Mouse (Mus musculus) intestine, embryonic 15.5 days (tissue): ENCODE data around the gene Tle1. TPM values are rescaled to one million over a fixed set of nuclear protein-coding genes. Genes with fewer than 3 reads are reported as not detected.

ENCODE experiments used
- ATAC-seq: fragments of 200-750 bp; cut with Nextera tagmentation; 2 replicates; pipeline ENCODE4 v1.8.0; 2017; ENCODE audit warnings: moderate TSS enrichment, moderate library complexity
- H3K27ac ChIP-seq: fragments of 300-500 bp; sonication (generic); 2 replicates; pipeline ENCODE4 v1.5.1; 2015; ENCODE audit warnings: mild to moderate bottlenecking, inconsistent platforms
- H3K27me3 ChIP-seq: fragments of 300-500 bp; sonication (generic); replicated peaks from 2 replicates; pipeline ENCODE4 v1.6.1; 2015; ENCODE audit warnings: inconsistent platforms
- H3K36me3 ChIP-seq: fragments of 300-500 bp; sonication (generic); 2 replicates; pipeline ENCODE4 v1.6.1; 2015; ENCODE audit warnings: inconsistent platforms
- H3K4me1 ChIP-seq: fragments of 300-500 bp; sonication (generic); replicated peaks from 2 replicates; pipeline ENCODE4 v1.6.1; 2015; ENCODE audit warnings: inconsistent platforms
- H3K4me2 ChIP-seq: fragments of 300-500 bp; sonication (generic); replicated peaks from 2 replicates; pipeline ENCODE4 v1.6.1; 2015; ENCODE audit warnings: mild to moderate bottlenecking, inconsistent platforms
- H3K4me3 ChIP-seq: fragments of 300-500 bp; sonication (generic); replicated peaks from 2 replicates; pipeline ENCODE4 v1.5.1; 2015; ENCODE audit warnings: inconsistent platforms
- H3K9ac ChIP-seq: fragments of 300-500 bp; sonication (generic); 2 replicates; pipeline ENCODE4 v1.6.1; 2015; ENCODE audit warnings: inconsistent platforms
- H3K9me3 ChIP-seq: fragments of 300-500 bp; sonication (generic); 2 replicates; pipeline ENCODE4 v1.6.1; 2016; ENCODE audit warnings: inconsistent platforms
- WGBS: fragments of 180-500 bp; shearing (Covaris S2); methylation state at CpG from one replicate; pipeline ENCODE4 v1.1.7; 2015; 5-methylcytosine and 5-hydroxymethylcytosine counted together
- polyA plus RNA-seq: library from polyadenylated mRNA; unstranded; fragments of >200 nt; fragmentation: Nextera tagmentation; extraction: Ambion mirVana; gene quantifications from 2 replicates; pipeline ENCODE4 v1.2.1, GENCODE M21; 2015

Tle1 gene
- 18.0 and 19.9 TPM in 2 replicates for polyA plus RNA-seq

DNA sequence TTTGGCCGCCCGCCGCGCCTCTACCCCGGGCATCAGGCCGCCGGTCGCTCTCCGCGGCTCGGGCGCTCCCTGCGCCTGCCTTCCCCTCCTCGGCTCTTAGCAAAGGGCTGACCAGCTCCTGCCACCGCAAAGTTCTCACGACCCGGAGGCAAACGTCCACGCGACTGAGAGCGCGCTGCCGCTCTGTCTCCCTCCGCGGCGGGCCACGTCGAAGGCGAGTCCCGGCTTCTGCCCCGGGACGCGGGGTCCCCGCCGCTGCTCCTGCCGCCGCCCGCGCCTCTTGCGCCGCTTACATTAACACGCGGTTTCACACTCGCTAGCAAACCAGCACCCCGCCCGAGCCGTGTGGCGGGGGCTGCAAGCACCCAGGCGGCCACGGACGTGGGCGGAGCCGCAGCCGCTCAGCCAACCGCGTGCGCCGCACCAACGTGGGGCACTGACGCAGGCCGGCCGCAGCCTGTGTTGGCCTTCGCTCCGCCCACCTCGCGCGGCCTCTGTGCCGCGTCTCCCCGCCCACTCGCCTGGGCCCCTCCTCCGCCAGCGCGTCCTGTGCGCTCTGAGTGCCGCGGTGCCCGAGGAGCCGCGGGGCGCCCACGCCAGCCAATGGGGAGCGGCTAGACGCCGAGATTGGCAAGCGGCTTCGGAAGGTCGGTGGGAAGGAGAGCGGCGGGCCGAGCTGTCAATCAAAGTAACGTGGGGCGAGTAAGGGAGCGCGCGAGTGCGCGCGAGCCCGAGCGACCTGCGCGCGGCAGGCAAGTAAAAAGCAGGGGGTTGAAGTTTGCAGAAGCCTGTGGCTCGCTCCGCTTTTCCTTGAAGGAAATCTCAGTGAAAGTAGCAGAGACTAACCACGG, at the start of gene Tle1:
Gene Tle1 (minus strand): TSS at position 361 of the 851 bp plus-strand sequence.
- H3K27me3 ChIP-seq, result no peaks in the 10 kb centered on the region
- H3K4me1 ChIP-seq, result peaks cover 8% of the 10 kb centered on the region
- H3K4me2 ChIP-seq, result peak within 1 kb of the TSS; percentile 83
- H3K4me3 ChIP-seq, result peak within 1 kb of the TSS; percentile 82
- under 1% methylated on average over 107 of the region's 107 CpGs for WGBS
- peak; percentile 97 for ATAC-seq
- no peaks in the 10 kb centered on the region for H3K36me3 ChIP-seq
- H3K27ac ChIP-seq, result peak within 1 kb of the TSS; percentile 96
- H3K9me3 ChIP-seq, result no peaks in the 10 kb centered on the region
- H3K9ac ChIP-seq, result peak within 1 kb of the TSS; percentile 81

DNA sequence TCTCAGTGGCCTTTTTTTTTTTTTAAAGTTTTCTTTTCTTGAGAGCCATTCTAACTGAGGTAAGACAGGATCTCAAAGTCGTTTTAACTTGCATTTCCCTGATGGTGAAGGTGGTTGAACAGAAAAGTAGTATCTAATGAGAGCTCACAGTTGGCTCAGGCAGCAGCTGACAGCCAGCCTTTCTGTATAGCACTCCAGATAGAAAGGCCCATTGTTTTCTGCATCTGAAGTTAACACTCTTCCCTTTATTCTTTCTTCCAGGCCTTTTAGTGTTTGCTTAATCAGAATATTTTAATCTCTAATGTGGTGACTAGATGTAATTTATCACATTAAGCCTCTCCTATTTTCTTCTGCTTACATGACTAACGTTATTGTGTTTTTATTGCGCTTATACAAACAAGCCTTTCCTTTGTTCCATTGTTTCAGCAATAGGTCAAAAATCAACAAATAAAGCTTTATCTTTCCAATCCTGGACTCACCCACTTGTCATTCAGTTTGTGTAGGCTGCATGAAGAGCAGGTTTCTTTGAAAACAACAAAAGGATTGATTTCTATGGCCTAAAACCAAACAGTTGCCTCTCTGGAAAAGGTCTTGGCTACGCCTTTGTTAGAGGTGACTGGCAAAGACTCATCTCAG, 33.0 kb upstream of the Tle1 start:
- no peaks in the 10 kb centered on the region for H3K36me3 ChIP-seq
- no peak overlapping the region for H3K9ac ChIP-seq
- no peaks in the 10 kb centered on the region for H3K9me3 ChIP-seq
- H3K4me1 ChIP-seq, result no peaks in the 10 kb centered on the region
- WGBS, result 56% methylated on average over 4 of the region's 4 CpGs
- no peak for ATAC-seq
- H3K27ac ChIP-seq, result no peak overlapping the region
- no peaks in the 10 kb centered on the region for H3K27me3 ChIP-seq
- H3K4me3 ChIP-seq, result no peak overlapping the region
- no peak overlapping the region for H3K4me2 ChIP-seq

DNA sequence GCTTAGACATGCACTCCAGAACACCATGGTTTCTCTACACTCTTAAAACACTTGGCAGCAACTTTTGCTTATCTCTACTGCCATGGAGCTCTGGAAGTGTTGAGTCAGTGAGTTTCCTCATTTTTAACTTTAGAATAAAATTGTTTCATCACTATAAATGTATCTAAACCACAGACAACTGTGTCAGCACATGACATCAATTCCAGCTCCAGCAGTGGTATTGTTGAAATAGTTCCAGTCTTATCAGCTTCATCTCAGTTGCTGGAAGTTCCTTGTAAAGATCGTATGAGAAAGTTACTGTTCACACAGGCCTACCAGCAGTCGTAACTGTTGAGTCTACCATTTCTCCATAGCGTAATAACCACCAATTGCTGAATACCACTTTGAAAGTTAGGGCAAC, 31.5 kb upstream of the Tle1 start:
- H3K27me3 ChIP-seq, result no peaks in the 10 kb centered on the region
- no peaks in the 10 kb centered on the region for H3K36me3 ChIP-seq
- no peaks in the 10 kb centered on the region for H3K4me1 ChIP-seq
- WGBS, result 67% methylated on average over 3 of the region's 3 CpGs
- H3K9ac ChIP-seq, result no peak overlapping the region
- H3K9me3 ChIP-seq, result no peaks in the 10 kb centered on the region
- no peak overlapping the region for H3K27ac ChIP-seq
- no peak for ATAC-seq
- H3K4me3 ChIP-seq, result no peak overlapping the region
- no peak overlapping the region for H3K4me2 ChIP-seq

DNA sequence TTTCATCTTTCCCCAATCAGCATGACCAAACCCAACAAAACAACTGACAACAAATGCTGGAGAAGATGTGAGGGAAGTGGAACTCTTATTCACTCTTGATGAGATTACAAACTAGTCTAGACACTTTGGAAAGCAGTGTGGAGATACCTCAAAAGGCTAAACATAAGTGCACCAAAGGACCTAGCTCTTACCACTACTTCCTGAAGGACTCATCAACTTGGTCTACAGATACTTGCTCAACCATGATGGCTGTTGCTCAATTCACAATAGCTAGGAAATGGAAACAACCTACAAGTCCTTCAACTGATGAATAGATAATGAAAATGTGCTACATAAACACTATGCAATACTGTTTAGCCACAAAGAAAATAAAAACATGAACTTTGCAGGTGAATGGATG, 30.1 kb upstream of the Tle1 start:
- H3K36me3 ChIP-seq, result no peaks in the 10 kb centered on the region
- no peak for ATAC-seq
- no peak overlapping the region for H3K4me2 ChIP-seq
- H3K9me3 ChIP-seq, result no peaks in the 10 kb centered on the region
- no peaks in the 10 kb centered on the region for H3K27me3 ChIP-seq
- no peak overlapping the region for H3K4me3 ChIP-seq
- no peaks in the 10 kb centered on the region for H3K4me1 ChIP-seq
- no peak overlapping the region for H3K27ac ChIP-seq
- H3K9ac ChIP-seq, result no peak overlapping the region

DNA sequence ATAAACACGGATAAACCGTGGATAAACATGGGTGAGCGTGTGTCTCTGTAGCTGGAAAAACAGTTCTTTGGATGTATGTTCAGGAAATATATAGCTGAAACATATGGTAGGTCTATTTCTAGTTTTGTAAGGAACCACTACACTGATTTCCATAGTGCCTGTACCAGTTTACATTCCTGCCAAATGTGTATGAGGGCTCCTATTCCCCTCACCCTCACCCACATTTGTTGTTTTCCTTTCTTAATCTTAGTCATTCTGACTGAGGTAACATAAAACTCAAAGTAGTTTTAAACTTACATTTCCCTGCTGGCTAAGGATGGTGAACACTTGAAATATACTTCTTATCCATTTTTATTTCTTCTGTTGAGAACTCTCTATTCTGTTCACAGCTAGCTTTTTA, 20.9 kb upstream of the Tle1 start:
- Histone ChIP-seq H3K9me3 (no peaks in the 10 kb centered on the region), H3K27ac (no peak overlapping the region), H3K36me3 (no peaks in the 10 kb centered on the region), H3K9ac (no peak overlapping the region), H3K27me3 (no peaks in the 10 kb centered on the region), H3K4me2 (no peak overlapping the region), H3K4me3 (no peak overlapping the region), H3K4me1 (no peaks in the 10 kb centered on the region)
- no peak for ATAC-seq
- WGBS, result 71% methylated on average over 3 of the region's 3 CpGs

DNA sequence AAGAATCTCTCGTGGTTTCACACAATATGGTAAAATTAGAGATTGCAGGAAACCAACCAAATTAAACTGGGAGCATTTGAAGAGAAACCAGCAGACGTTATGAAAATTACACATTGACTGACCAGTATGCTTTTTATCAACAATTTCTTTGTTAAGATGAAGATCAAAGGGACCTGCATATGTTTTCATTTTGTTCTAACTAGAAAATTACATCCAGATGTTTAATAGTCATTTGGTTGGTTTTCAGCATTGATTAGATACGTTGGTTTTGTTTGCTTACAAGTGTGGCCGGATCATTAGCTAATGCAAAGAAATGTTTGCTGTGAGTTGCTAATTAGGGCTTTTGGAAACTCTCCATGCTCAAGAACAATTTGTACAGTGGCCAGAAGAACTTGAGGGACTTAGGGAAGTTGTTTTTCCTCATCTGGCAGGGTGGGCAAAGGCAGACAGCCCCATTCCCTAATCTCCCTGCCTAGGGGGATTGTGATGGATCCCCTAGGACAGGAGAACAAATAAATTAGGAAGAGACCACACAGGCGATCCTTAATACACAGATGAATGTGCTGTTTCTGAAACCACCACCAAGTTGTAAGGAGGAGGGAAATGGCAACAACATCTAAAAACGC, 3.8 kb upstream of the Tle1 start:
- peaks cover 3% of the 10 kb centered on the region for H3K4me1 ChIP-seq
- H3K4me3 ChIP-seq, result no peak overlapping the region
- no peak for ATAC-seq
- no peak overlapping the region for H3K27ac ChIP-seq
- H3K9me3 ChIP-seq, result no peaks in the 10 kb centered on the region
- no peaks in the 10 kb centered on the region for H3K36me3 ChIP-seq
- no peaks in the 10 kb centered on the region for H3K27me3 ChIP-seq
- no peak overlapping the region; the same call in 1 of the 2 replicates for H3K4me2 ChIP-seq
- WGBS, result 43% methylated on average over 6 of the region's 6 CpGs
- no peak overlapping the region for H3K9ac ChIP-seq

DNA sequence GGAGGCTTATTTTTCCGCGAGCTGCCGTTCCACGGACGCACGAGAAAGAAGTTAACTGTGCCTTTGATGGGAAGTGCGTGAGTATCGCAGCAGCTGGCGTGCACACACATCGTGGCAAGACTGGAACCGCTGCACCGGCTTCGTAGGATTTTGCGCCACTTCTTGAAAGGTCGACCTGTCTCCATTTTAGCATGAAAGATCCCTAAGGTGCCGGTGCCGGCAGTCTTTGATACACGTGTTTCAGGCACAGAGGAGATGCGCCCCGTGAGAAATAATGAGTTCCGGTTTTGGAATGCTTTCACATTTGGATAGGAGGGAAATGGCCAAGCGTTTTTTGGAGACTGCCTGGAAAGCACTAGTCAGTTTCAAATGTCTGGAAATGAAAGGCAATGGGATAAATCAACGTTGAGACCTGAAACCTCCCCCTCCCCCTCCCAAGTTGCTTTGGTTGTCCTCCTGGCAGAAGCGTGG, 837 bp upstream of the Tle1 start:
- under 1% methylated on average over 24 of the region's 24 CpGs for WGBS
- Histone ChIP-seq H3K36me3 (no peaks in the 10 kb centered on the region), H3K4me2 (peak overlapping the region; percentile 83), H3K4me3 (peak overlapping the region; percentile 82), H3K27ac (peak overlapping the region; percentile 72), H3K9me3 (no peaks in the 10 kb centered on the region), H3K27me3 (no peaks in the 10 kb centered on the region), H3K9ac (peak overlapping the region; percentile 44), H3K4me1 (peaks cover 8% of the 10 kb centered on the region)
- peak; percentile 3 for ATAC-seq

DNA sequence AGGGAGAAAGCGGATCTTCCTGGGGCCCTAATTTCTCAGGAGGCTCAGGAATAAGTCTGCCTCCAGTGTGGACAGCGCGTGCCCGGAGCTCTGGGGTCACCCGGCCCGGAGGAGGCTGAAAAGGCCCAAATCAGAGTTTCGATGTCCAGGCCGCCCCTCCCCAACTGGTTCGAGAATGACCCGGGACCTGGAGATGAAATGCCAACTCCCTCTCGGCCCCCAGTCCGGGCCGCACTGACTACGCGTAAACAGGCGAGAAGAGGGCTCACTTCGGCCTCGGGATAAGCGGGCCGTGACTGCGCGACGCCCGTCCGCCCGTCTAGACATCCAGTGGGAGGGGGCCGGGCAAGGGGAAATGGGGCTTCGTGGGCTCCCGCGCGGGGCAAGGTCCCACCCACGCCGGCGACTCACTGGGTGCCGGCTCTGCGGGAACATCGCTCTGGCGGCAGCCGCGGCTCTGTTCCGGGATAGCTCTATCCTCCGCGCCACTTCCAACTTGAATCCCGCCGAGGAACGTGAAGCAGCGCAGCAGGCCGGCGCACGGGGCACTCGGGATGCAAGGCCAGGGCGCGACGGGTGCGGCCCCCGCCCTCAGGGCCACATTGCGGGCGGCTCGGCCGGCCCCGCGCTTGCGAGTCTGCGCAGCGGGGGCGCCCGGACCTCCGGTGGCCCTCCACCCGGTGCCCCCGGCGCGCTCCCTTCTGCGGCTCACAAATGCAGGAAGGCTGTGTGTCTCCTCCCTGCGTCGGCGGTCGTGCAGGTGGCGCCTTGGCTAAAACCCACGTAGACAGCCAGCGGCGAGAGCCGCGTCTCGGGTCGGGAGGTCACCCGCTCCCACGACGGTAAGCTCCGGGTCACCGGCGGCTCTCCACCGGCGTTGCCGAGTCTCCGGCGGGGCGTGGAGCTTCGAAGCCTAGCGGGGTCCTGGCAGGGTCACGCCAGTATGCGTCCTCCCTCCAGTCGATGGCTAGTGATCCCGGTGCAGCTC, 854 bp downstream of the Tle1 start:
- Histone ChIP-seq H3K4me1 (peaks cover 8% of the 10 kb centered on the region), H3K27me3 (no peaks in the 10 kb centered on the region), H3K27ac (peak overlapping the region; percentile 96), H3K9ac (peak overlapping the region; percentile 81), H3K9me3 (no peaks in the 10 kb centered on the region), H3K36me3 (no peaks in the 10 kb centered on the region), H3K4me3 (peak overlapping the region; percentile 82), H3K4me2 (peak overlapping the region; percentile 83)
- WGBS, result under 1% methylated on average over 101 of the region's 103 CpGs
- peak; percentile 11 for ATAC-seq

DNA sequence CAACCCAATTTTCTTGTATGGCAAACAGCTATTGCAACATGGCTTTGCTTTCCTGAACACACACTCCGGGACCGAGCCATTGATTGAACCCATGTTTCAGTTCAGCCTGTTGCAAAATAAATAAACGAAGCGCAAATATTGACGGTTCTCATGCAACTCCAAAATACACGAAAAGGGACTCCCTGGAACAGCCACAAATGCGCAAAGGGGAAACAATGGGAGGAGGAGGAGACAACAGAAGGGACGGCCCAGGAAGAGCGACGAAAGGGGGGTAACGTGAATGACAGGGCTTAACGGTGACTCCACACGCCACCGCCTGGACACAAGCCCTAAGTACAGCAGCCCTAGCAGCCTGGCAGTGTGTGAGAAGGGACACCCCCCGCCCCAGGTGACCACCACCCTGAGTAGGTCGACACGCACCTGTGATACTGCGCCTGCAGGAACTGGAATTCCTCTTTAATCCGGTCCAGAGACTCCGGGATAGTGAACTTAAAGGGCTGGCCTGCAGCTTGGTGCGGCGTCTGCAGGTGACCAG, 1.8 kb downstream of the Tle1 start:
- no peaks in the 10 kb centered on the region for H3K27me3 ChIP-seq
- H3K4me1 ChIP-seq, result peaks cover 5% of the 10 kb centered on the region; the same call in 1 of the 2 replicates
- WGBS, result under 1% methylated on average over 22 of the region's 22 CpGs
- H3K4me3 ChIP-seq, result peak overlapping the region; percentile 82
- no peak overlapping the region; the same call in 1 of the 2 replicates for H3K27ac ChIP-seq
- H3K4me2 ChIP-seq, result peak overlapping the region; percentile 83
- peak; percentile 47 for ATAC-seq
- H3K9me3 ChIP-seq, result no peaks in the 10 kb centered on the region
- no peaks in the 10 kb centered on the region for H3K36me3 ChIP-seq
- H3K9ac ChIP-seq, result peak overlapping the region; percentile 81

DNA sequence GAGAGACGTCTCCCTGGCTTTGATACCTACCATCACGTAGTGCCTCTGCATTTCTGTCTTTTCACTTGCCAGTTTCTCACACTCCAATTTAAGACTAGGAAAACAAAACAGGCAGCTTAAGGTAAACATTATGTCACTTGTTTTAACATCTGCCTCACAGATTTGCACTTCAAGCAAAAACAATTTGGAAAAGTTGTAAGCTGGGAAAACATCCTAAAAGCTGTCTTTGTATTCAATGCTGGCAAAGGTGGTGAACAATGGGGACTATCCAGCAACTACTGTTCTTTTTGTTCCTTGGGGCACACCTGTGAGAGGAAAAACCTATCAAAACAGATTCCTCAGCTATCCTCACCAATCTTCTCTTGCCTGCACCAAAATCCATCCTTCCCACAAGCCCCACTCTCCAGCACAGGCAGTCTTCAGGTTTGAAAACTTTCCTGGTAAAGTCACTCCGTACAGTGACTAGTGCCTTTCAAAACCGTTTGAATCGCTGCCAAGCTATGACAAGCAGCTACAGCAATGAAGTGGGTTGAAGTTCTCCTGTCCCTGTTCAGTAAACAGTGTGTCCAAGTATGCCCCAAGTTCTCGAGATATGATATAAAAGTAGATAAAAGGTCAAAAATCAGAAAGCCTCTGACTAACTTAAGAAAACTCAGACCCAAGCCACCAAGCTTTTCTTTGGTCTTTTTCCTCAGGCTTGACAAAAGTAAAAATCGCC, 2.7 kb downstream of the Tle1 start:
- Histone ChIP-seq H3K9me3 (no peaks in the 10 kb centered on the region), H3K4me3 (peak overlapping the region; percentile 82), H3K4me2 (peak overlapping the region; percentile 83), H3K36me3 (no peaks in the 10 kb centered on the region), H3K27me3 (no peaks in the 10 kb centered on the region), H3K4me1 (peaks cover 5% of the 10 kb centered on the region; the same call in 1 of the 2 replicates), H3K27ac (no peak overlapping the region), H3K9ac (peak overlapping the region; percentile 81)
- no peak for ATAC-seq
- 18% methylated on average over 7 of the region's 7 CpGs for WGBS
